Mouse (Mus musculus) megakaryocyte, embryonic 14.5 days (primary cell): ENCODE data around the gene Toe1.

ENCODE experiments used
- FLI1 ChIP-seq: IDR thresholded peaks from 2 replicates; pipeline ENCODE4 v1.6.1; 2012; ENCODE audit warnings: low read length, inconsistent platforms, mixed read lengths
- GATA1 ChIP-seq: IDR thresholded peaks from 3 replicates; pipeline ENCODE4 v1.6.1; 2012; ENCODE audit warnings: mixed read lengths, low read length, inconsistent platforms, borderline replicate concordance

DNA sequence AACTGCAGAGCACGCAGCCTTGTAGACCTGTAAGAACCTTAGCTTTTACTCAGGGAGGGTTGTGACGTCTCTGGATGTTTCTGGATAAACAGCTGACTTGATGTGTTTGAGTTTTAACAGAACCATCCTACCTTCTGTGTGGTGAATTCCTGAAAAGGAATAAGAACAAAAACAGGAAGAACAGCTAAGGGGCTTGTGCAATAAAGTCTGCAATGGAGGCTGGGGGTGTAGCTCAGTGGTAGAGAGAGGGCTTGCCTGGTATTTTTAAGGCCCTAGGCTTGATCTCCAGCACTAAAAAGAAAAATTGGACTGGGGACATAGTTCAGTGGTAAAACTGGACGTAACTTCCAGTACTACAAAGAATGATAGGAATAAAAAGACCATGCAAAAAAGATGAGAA lies 30.4 kb downstream of the Toe1 start:
- no peak for TF ChIP-seq GATA1
- TF ChIP-seq FLI1: no peak
